Mouse (Mus musculus) heart, postnatal 4 days (tissue): ENCODE data around the gene Ccnc. TPM values are rescaled to one million over a fixed set of nuclear protein-coding genes. Genes with fewer than 3 reads are reported as not detected.

ENCODE experiments used
- DNase-seq: peaks from one replicate; pipeline ENCODE4 v3.0.0; 2021
- total RNA-seq, 2 experiments: library from RNA; stranded (reverse); gene quantifications; 2 replicates each; pipeline ENCODE4 v1.2.3; 2021

Gene Ccnc
- total RNA-seq, 2 experiments from 2014 or later, result 17.5 to 18.5 TPM

GRCm38 (mm10) chr4:21807204-21807603, 79.7 kb downstream of the Ccnc start:
- DNase-seq, result no peak

Other genes starting within 250 kb of the Ccnc start
- gene Prdm13, start 41.7 kb upstream of the Ccnc start, total RNA-seq, result not detected
- 10 to 100 TPM; 12.8 to 13.6 TPM for gene Usp45, start 39.5 kb downstream of the Ccnc start, total RNA-seq
- gene Tstd3, start 39.5 kb downstream of the Ccnc start, total RNA-seq, result 10 to 100 TPM; 10.9 to 13.0 TPM
- 10 to 100 TPM; 50.7 to 58.4 TPM for gene Pnisr, start 119.9 kb downstream of the Ccnc start, total RNA-seq
- 10 to 100 TPM; 24.7 to 25.4 TPM for gene Coq3, start 152.0 kb downstream of the Ccnc start, total RNA-seq
- gene Faxc, start 203.6 kb downstream of the Ccnc start, total RNA-seq, result 1 to 10 TPM; 5.1 TPM